Comparison of ENCODE assay signal across 14 mouse cellular contexts in genomic region chr4:139993111-139993755, GRCm38 (mm10). TPM values are rescaled to one million over a fixed set of nuclear protein-coding genes. Genes with fewer than 3 reads are reported as not detected.
A peak's percentile ranks its signal among the peaks of the same experiment; 100 is the strongest.
DNase-seq lines count a peak whose midpoint lies in the region; ATAC-seq lines count a peak whose summit lies in the region.
"Had no signal": no experiment of that assay in that cellular context is flagged by ENCODE, and none has a peak within 500 bp of the region (broad histone marks: within the 10 kb centered on the region; RNA-seq: fewer than 3 reads in every experiment).

No protein-coding gene starts in this region.

- ATAC-seq in heart, embryonic 12.5 days (ENCODE audit: insufficient number of reproducible peaks, low FRiP score) = no peak
- peak; percentile 74 for ATAC-seq in neural tube, embryonic 11.5 days (ENCODE audit: insufficient read depth, low FRiP score, low TSS enrichment)
- peak; percentile 79 for ATAC-seq in forebrain, embryonic 12.5 days (ENCODE audit: low FRiP score)
- ATAC-seq: inflammation-experienced regulatory T-cells, adult 6 months had no signal

- no peaks in the 10 kb centered on the region for H3K36me3 ChIP-seq in heart, embryonic 12.5 days
- H3K36me3 ChIP-seq in neural tube, embryonic 11.5 days (ENCODE audit: control insufficient read depth, insufficient read depth, low read length) = no peaks in the 10 kb centered on the region
- no peaks in the 10 kb centered on the region for H3K36me3 ChIP-seq in forebrain, embryonic 12.5 days (replicated peaks)
- H3K36me3 ChIP-seq: liver, embryonic 15.5 days had no signal

- DNase-seq in heart, adult 18-20 months = no peak
- DNase-seq in neural tube, embryonic 11.5 days (ENCODE audit: low spot score) = peak; percentile 53
- no peak for DNase-seq in neural tube, embryonic 10.5 days (ENCODE audit: extremely low spot score, low spot score)
- DNase-seq in mesoderm, embryonic 11.5 days (ENCODE audit: low read depth, low spot score) = peak; percentile 61
- DNase-seq in cerebellum, adult 11-12 months = no peak
- DNase-seq in kidney, postnatal 14 days = no peak
- DNase-seq: cerebellum, postnatal 10 days had no signal

- H3K9ac ChIP-seq in heart, embryonic 12.5 days = no peak overlapping the region
- H3K9ac ChIP-seq in neural tube, embryonic 11.5 days (ENCODE audit: low read length) = peak overlapping the region; percentile 24
- no peak overlapping the region for H3K9ac ChIP-seq in forebrain, embryonic 12.5 days
- H3K9ac ChIP-seq: liver, embryonic 15.5 days had no signal

- peaks cover 13% of the 10 kb centered on the region; the same call in 1 of the 2 replicates for H3K27me3 ChIP-seq in heart, embryonic 12.5 days (replicated peaks)
- H3K27me3 ChIP-seq in neural tube, embryonic 11.5 days (ENCODE audit: control insufficient read depth, insufficient read depth, low read length) = no peaks in the 10 kb centered on the region
- H3K27me3 ChIP-seq in forebrain, embryonic 12.5 days = 0 out of 2 replicates have a peak, but pooled peaks cover 7% of the 10 kb centered on the region
- H3K27me3 ChIP-seq: liver, embryonic 15.5 days had no signal

- no peak overlapping the region for H3K27ac ChIP-seq in heart, embryonic 12.5 days (ENCODE audit: poor library complexity, severe bottlenecking)
- peak overlapping the region; percentile 60 for H3K27ac ChIP-seq in neural tube, embryonic 11.5 days (ENCODE audit: low read depth, low read length)
- peak overlapping the region; percentile 80 for H3K27ac ChIP-seq in forebrain, embryonic 12.5 days
- H3K27ac ChIP-seq: left cerebral cortex, adult 2 months; liver, embryonic 15.5 days had no signal

- peaks cover 15% of the 10 kb centered on the region for H3K9me3 ChIP-seq in heart, embryonic 12.5 days (replicated peaks)
- H3K9me3 ChIP-seq in neural tube, embryonic 11.5 days (ENCODE audit: control insufficient read depth, low read length) = no peaks in the 10 kb centered on the region
- H3K9me3 ChIP-seq in forebrain, embryonic 12.5 days = no peaks in the 10 kb centered on the region
- H3K9me3 ChIP-seq: liver, embryonic 15.5 days had no signal

- H3K4me1 ChIP-seq in heart, embryonic 12.5 days (replicated peaks) = peaks cover 4% of the 10 kb centered on the region; the same call in 1 of the 2 replicates
- H3K4me1 ChIP-seq in neural tube, embryonic 11.5 days (ENCODE audit: control insufficient read depth, insufficient read depth, low read length) = peaks cover 5% of the 10 kb centered on the region
- peaks cover 32% of the 10 kb centered on the region for H3K4me1 ChIP-seq in forebrain, embryonic 12.5 days
- H3K4me1 ChIP-seq: liver, embryonic 15.5 days had no signal

- no peak overlapping the region for H3K4me3 ChIP-seq in heart, embryonic 12.5 days
- no peak overlapping the region for H3K4me3 ChIP-seq in neural tube, embryonic 11.5 days (ENCODE audit: low read depth, low read length)
- no peak overlapping the region for H3K4me3 ChIP-seq in forebrain, embryonic 12.5 days (replicated peaks)
- H3K4me3 ChIP-seq: left cerebral cortex, adult 2 months; liver, embryonic 15.5 days; megakaryocyte, embryonic 14.5 days had no signal

- peak overlapping the region; percentile 45; the same call in 1 of the 2 replicates for H3K4me2 ChIP-seq in heart, embryonic 12.5 days
- H3K4me2 ChIP-seq in neural tube, embryonic 11.5 days (ENCODE audit: low read depth) = no peak overlapping the region
- H3K4me2 ChIP-seq in forebrain, embryonic 12.5 days = peak overlapping the region; percentile 32
- H3K4me2 ChIP-seq: heart, embryonic 11.5 days; liver, embryonic 15.5 days had no signal

- WGBS in heart, embryonic 12.5 days = 12% methylated on average over 13 of the region's 16 CpGs
- WGBS in neural tube, embryonic 11.5 days = 20% methylated on average over 7 of the region's 16 CpGs
- WGBS in forebrain, embryonic 12.5 days = 10% methylated on average over 7 of the region's 16 CpGs

RNA-seq across cellular contexts. Expression of gene Klhdc7a, which starts 25.4 kb away (rescaled TPM):
- 0.05 TPM in 2 replicates for polyA plus RNA-seq in heart, embryonic 12.5 days (2016; fragmentation: Nextera tagmentation; extraction: Ambion mirVana)
- total RNA-seq in heart, adult 18-20 months (2021) = 1 to 10 TPM; 2.0 to 3.8 TPM
- polyA plus RNA-seq in neural tube, embryonic 11.5 days (2014; fragmentation: Nextera tagmentation; extraction: Ambion mirVana) = 0.03 TPM in 1 of 2 replicates, not detected in the other
- polyA plus RNA-seq in forebrain, embryonic 12.5 days (2016; fragmentation: Nextera tagmentation; extraction: Ambion mirVana) = 0.18 and 0.20 TPM in 2 replicates

Comparison
In these comparisons a context has a peak if more than half of its experiments do, and no peak if none do; other contexts are left out.
1. DNase-seq: peak in neural tube, embryonic 11.5 days (single experiment) and mesoderm, embryonic 11.5 days (single experiment); none in heart, adult 18-20 months (0 of 2), neural tube, embryonic 10.5 days (single experiment), cerebellum, adult 11-12 months (single experiment) and kidney, postnatal 14 days (single experiment).